Mouse (Mus musculus) CH12.LX (cell line): ENCODE measurements around the gene Zfp982.
"Not testable (repeated sequence)": the region's sequence is repeated elsewhere in the genome, so short reads cannot be mapped to it uniquely, and the experiment has no call there.

Experiments used
- CTCF ChIP-seq, 2 experiments: IDR thresholded peaks in 1 of 2; conservative IDR thresholded peaks in 1 of 2; 2 replicates each; pipeline ENCODE4 v1.5.1; 2011 to 2012; ENCODE audit warnings: low read depth in 2 of 2, low read length in 2 of 2, improper control_type of control experiment in 1 of 2, inconsistent platforms in 1 of 2, mild to moderate bottlenecking in 1 of 2, moderate library complexity in 1 of 2
- HCFC1 ChIP-seq: IDR thresholded peaks from 2 replicates; pipeline ENCODE4 v1.6.1; 2012; ENCODE audit warnings: low read depth, mild to moderate bottlenecking, inconsistent platforms, low read length, improper control_type of control experiment

DNA sequence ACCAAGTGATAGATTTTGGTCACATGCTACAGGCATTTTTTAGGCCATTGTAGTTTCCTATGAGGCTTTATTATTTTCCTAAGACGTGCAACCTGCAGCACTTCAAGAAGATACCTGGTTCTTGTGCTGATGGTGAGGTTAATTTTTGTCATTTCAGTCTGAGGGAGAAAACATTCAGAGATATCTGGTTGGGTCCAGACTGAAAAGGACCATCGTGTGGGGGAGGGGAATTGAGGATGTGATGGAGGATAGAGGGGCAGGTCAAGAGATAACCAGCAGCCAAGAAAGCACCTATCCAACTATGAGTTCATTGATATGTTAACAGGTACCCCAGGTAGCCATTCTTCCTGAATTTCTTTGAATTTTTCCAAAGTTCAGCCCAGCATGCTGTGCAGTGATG is 62.1 kb downstream of the Zfp982 start:
- TF ChIP-seq CTCF (conservative IDR thresholded peaks at IDR 0.05 in 1 of 2, IDR thresholded peaks at IDR 0.05 in 1 of 2; ENCODE audit: low read depth in 2 of 2, low read length in 2 of 2); HCFC1: not testable (repeated sequence)
